Mouse (Mus musculus): ENCODE measurements around the gene Fat2.

The Fat2 gene

GRCm38 (mm10) chr11:55336101-55336891 is at the start of gene Fat2:
Gene Fat2 (minus strand): TSS chr11:55336564.
- DNase-seq: no peak

GRCm38 (mm10) chr11:55383463-55384045 is 47.2 kb upstream of the Fat2 start:
- no peak for DNase-seq

GRCm38 (mm10) chr11:55380908-55381307 is 44.5 kb upstream of the Fat2 start:
- DNase-seq: no peak

- DNase-seq: peak; percentile 80
Observed at GRCm38 (mm10) chr11:55378371-55378770, 42.0 kb upstream of the Fat2 start.

- DNase-seq: no peak
Observed at GRCm38 (mm10) chr11:55373838-55374237, 37.5 kb upstream of the Fat2 start.

- DNase-seq: no peak
Observed at GRCm38 (mm10) chr11:55373373-55373772, 37.0 kb upstream of the Fat2 start.

GRCm38 (mm10) chr11:55372001-55372400 is 35.6 kb upstream of the Fat2 start:
- no peak for DNase-seq

- DNase-seq: peak; percentile 82
Observed at GRCm38 (mm10) chr11:55369093-55369471, 32.7 kb upstream of the Fat2 start.

GRCm38 (mm10) chr11:55368388-55369092 is 32.2 kb upstream of the Fat2 start:
- no peak for DNase-seq

- DNase-seq: no peak
Observed at GRCm38 (mm10) chr11:55367783-55368182, 31.4 kb upstream of the Fat2 start.

GRCm38 (mm10) chr11:55365840-55366239 is 29.5 kb upstream of the Fat2 start:
- DNase-seq: no peak

- DNase-seq: no peak
Observed at GRCm38 (mm10) chr11:55365242-55365641, 28.9 kb upstream of the Fat2 start.

GRCm38 (mm10) chr11:55364662-55365061 is 28.3 kb upstream of the Fat2 start:
- DNase-seq: peak; percentile 54

GRCm38 (mm10) chr11:55358094-55358783 is 21.9 kb upstream of the Fat2 start:
- no peak for DNase-seq

- DNase-seq: no peak
Observed at GRCm38 (mm10) chr11:55356846-55357245, 20.5 kb upstream of the Fat2 start.

GRCm38 (mm10) chr11:55341961-55342371 is 5.6 kb upstream of the Fat2 start:
- peak; percentile 20 for DNase-seq

- DNase-seq: no peak
Observed at GRCm38 (mm10) chr11:55340789-55341188, 4.4 kb upstream of the Fat2 start.

GRCm38 (mm10) chr11:55337032-55337769 is 837 bp upstream of the Fat2 start:
- no peak for DNase-seq

- no peak for DNase-seq
Observed at GRCm38 (mm10) chr11:55335314-55336076, 869 bp downstream of the Fat2 start.

GRCm38 (mm10) chr11:55334545-55334944 is 1.8 kb downstream of the Fat2 start:
- no peak for DNase-seq

GRCm38 (mm10) chr11:55334063-55334462 is 2.3 kb downstream of the Fat2 start:
- no peak for DNase-seq
